Mouse (Mus musculus) embryonic fibroblast, embryonic 13.5 days (primary cell): ENCODE results near the gene Cadps. TPM values are rescaled to one million over a fixed set of nuclear protein-coding genes. Genes with fewer than 3 reads are reported as not detected.
A peak's percentile ranks its signal among the peaks of the same experiment; 100 is the strongest.

Experiments
- H3K27ac ChIP-seq: 2 replicates; pipeline ENCODE4 v1.5.1; 2012; ENCODE audit warnings: low read length, control low read depth, inconsistent platforms; ENCODE audit not compliant: insufficient read depth
- H3K4me1 ChIP-seq: 2 replicates; pipeline ENCODE4 v1.6.1; 2011; ENCODE audit warnings: low read length; ENCODE audit not compliant: control insufficient read depth, insufficient read depth
- H3K4me3 ChIP-seq: 2 replicates; pipeline ENCODE4 v1.5.1; 2011; ENCODE audit warnings: mild to moderate bottlenecking, control low read depth, low read length; ENCODE audit not compliant: insufficient read depth
- CTCF ChIP-seq: IDR thresholded peaks from 2 replicates; pipeline ENCODE4 v1.5.1; 2011; ENCODE audit warnings: mild to moderate bottlenecking, control low read depth, low read length, moderate library complexity, borderline replicate concordance; ENCODE audit not compliant: insufficient read depth
- POLR2A ChIP-seq: IDR thresholded peaks from 2 replicates; pipeline ENCODE4 v1.6.1; 2011; ENCODE audit warnings: low read depth, mild to moderate bottlenecking, control low read depth, low read length, moderate library complexity
- polyA plus RNA-seq: library from polyadenylated mRNA; stranded (reverse); fragments of >200 nt; gene quantifications from 2 replicates; pipeline ENCODE4 v1.2.4, GENCODE M21; 2011; ENCODE audit warnings: low read depth; ENCODE audit not compliant: missing spikeins, insufficient read length

Gene Cadps
- polyA plus RNA-seq, 1 experiment: 0.49 TPM

DNA sequence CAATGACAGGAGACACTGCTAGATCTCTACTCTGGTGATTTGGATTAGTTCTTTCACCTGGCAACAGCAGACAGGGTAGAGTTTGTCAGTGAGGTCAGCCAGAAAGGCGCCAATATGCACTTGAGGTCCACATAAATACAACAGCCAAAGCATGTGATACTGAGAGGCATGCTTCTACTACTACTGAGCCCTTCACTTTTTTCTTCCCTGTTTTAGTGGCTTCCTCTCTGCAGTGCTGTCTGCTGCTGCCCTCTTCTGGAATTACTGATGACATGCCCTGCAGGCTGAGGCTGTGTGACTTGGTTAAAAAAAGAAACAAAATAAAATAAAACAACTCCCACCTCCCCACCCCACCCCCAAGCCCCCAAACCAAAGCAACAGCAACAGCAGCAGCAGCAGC, 291.8 kb downstream of the Cadps start:
- H3K4me3 ChIP-seq: no peak overlapping the region
- no peak overlapping the region for H3K27ac ChIP-seq
- H3K4me1 ChIP-seq: no peaks in the 10 kb centered on the region
- TF ChIP-seq POLR2A (no peak), CTCF (peak; percentile 59; the same call in 1 of the 2 replicates)

GRCm38 (mm10) chr14:12530554-12530953, 292.3 kb downstream of the Cadps start:
- H3K27ac ChIP-seq: no peak overlapping the region
- no peaks in the 10 kb centered on the region for H3K4me1 ChIP-seq
- TF ChIP-seq CTCF (no peak), POLR2A (no peak)
- no peak overlapping the region for H3K4me3 ChIP-seq

GRCm38 (mm10) chr14:12529961-12530542, 292.8 kb downstream of the Cadps start:
- TF ChIP-seq POLR2A (no peak), CTCF (peak; percentile 74)
- no peaks in the 10 kb centered on the region for H3K4me1 ChIP-seq
- H3K27ac ChIP-seq: no peak overlapping the region
- H3K4me3 ChIP-seq: no peak overlapping the region

DNA sequence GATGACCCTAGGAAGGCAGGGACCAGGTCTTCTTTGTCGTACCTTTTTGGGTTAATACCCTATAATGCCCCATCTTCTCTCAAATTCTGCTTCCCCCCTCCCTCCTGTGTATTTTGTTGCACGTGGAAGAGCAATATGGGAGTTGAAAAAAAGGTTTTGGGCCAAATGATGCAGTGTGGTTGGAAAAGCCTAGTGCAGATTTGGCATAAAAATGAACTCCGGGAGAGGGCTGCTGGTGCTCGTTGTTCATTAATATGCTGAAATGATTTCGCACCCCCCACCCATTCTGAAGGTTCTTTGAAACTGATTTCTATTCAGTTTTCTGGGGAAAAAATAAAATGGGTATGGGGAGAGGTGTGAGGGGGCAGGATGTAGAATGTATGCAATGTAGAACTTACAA, 295.6 kb downstream of the Cadps start:
- no peak overlapping the region for H3K27ac ChIP-seq
- TF ChIP-seq POLR2A (no peak), CTCF (no peak)
- H3K4me1 ChIP-seq: no peaks in the 10 kb centered on the region
- no peak overlapping the region for H3K4me3 ChIP-seq

DNA sequence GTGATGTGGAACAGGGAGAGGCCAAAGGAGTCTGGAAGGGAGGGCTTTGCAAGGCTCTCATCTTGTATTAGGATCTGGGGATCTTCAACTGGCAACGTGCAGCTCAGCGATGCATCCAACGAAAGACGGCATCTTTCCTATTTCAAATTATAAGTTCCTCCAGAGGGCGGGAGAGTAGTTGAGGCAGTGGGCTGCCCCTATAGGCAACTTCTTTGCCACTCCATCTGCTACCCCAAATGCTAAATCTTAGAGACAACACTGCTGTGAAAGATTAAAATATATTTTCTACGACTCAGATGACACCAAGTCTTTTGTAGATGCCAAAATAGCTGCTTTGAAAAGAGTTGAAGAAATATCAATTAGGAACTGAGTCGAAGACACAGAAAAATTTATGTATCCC, 315.9 kb downstream of the Cadps start:
- Histone ChIP-seq H3K4me3 (no peak overlapping the region), H3K27ac (no peak overlapping the region), H3K4me1 (no peaks in the 10 kb centered on the region)
- TF ChIP-seq CTCF (no peak), POLR2A (no peak)

- TF ChIP-seq CTCF (no peak), POLR2A (no peak)
- Histone ChIP-seq H3K27ac (no peak overlapping the region), H3K4me1 (no peaks in the 10 kb centered on the region), H3K4me3 (no peak overlapping the region)
These were observed 318.5 kb downstream of the Cadps start for GRCm38 (mm10) chr14:12504191-12504947.

GRCm38 (mm10) chr14:12462206-12462605, 360.7 kb downstream of the Cadps start:
- TF ChIP-seq CTCF (no peak), POLR2A (no peak)
- Histone ChIP-seq H3K4me1 (no peaks in the 10 kb centered on the region), H3K27ac (no peak overlapping the region), H3K4me3 (no peak overlapping the region)

- TF ChIP-seq POLR2A: no peak
- TF ChIP-seq CTCF: no peak
- H3K4me3 ChIP-seq: no peak overlapping the region
- H3K4me1 ChIP-seq: no peaks in the 10 kb centered on the region
- H3K27ac ChIP-seq: no peak overlapping the region
These were observed 363.2 kb downstream of the Cadps start for GRCm38 (mm10) chr14:12459700-12460099.

GRCm38 (mm10) chr14:12455064-12455591, 367.8 kb downstream of the Cadps start:
- no peak overlapping the region for H3K4me3 ChIP-seq
- no peak overlapping the region for H3K27ac ChIP-seq
- H3K4me1 ChIP-seq: no peaks in the 10 kb centered on the region
- no peak for TF ChIP-seq POLR2A
- no peak for TF ChIP-seq CTCF

DNA sequence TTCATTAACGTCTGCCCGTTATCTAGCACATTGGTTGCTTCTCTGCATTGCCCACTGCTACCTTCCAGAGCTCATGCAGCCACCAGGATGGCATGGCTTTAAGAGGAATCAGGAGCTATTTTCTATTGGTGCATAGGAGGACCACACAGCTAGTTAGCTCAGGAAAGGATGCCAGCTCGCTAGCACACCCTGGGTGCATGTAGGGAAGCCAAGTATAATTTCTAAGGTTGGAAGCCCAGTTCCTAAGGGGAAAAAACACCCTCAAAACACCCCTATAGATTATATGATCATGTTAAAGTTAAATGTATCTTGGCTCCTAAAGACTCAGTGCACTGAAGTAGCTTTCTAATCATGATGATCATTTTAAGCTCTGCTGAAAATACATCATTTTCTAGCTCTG, 372.1 kb downstream of the Cadps start:
- Histone ChIP-seq H3K4me1 (no peaks in the 10 kb centered on the region), H3K27ac (no peak overlapping the region), H3K4me3 (no peak overlapping the region)
- TF ChIP-seq POLR2A (no peak), CTCF (no peak)

DNA sequence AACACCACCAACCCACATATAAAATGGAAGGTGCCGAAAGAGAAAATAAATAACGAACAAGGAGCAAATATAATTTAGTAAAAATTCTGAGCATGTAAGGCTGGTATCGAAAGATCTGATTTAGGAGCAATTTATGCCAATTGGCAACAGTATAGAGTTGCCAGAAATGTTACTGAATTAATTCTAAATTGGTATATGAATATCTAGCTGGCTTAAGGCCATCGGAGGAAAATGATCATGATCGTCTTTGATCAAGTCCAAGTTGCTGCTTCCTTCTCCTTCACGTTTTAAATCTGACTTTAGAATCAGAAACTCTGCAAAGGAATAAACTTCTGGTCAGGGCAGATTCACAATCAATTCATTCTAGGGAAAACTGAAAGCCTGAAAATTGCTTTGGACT, 374.0 kb downstream of the Cadps start:
- no peak overlapping the region for H3K27ac ChIP-seq
- no peak for TF ChIP-seq POLR2A
- TF ChIP-seq CTCF: no peak
- no peak overlapping the region for H3K4me3 ChIP-seq
- no peaks in the 10 kb centered on the region for H3K4me1 ChIP-seq
